Mouse (Mus musculus) brown adipose tissue, adult 24 weeks (tissue): ENCODE results near the gene Erfe. TPM values are rescaled to one million over a fixed set of nuclear protein-coding genes. Genes with fewer than 3 reads are reported as not detected.

Experiments
- H3K27ac ChIP-seq: fragments of 200-500 bp; replicated peaks from 2 replicates; pipeline ENCODE4 v1.5.1; 2012; ENCODE audit warnings: low read depth, mild to moderate bottlenecking, low read length
- H3K4me1 ChIP-seq: fragments of 200-500 bp; 2 replicates; pipeline ENCODE4 v1.6.1; 2012; ENCODE audit warnings: low read length, mixed read lengths; ENCODE audit not compliant: control insufficient read depth, insufficient read depth, insufficient read length
- H3K4me3 ChIP-seq: fragments of 200-500 bp; 2 replicates; pipeline ENCODE4 v1.5.1; 2012; ENCODE audit warnings: low read depth, mild to moderate bottlenecking, low read length, moderate library complexity; ENCODE audit not compliant: insufficient read depth
- polyA plus RNA-seq: library from polyadenylated mRNA; stranded (reverse); fragments of >200 nt; gene quantifications from 2 replicates; pipeline ENCODE4 v1.2.4, GENCODE M21; 2012; ENCODE audit not compliant: missing spikeins, insufficient read depth, insufficient read length

Erfe gene
- polyA plus RNA-seq, 1 experiment: not detected

GRCm38 (mm10) chr1:91362113-91362512 lies 4.1 kb upstream of the Erfe start:
- Histone ChIP-seq H3K27ac (no peak overlapping the region), H3K4me1 (no peaks in the 10 kb centered on the region), H3K4me3 (no peak overlapping the region)

- no peaks in the 10 kb centered on the region for H3K4me1 ChIP-seq
- no peak overlapping the region for H3K27ac ChIP-seq
- no peak overlapping the region for H3K4me3 ChIP-seq
Observed at GRCm38 (mm10) chr1:91364822-91365644, 1.2 kb upstream of the Erfe start.

- Histone ChIP-seq H3K27ac (no peak overlapping the region), H3K4me1 (no peaks in the 10 kb centered on the region), H3K4me3 (peak overlapping the region; percentile 31)
Observed at GRCm38 (mm10) chr1:91365816-91366214, 415 bp upstream of the Erfe start.

GRCm38 (mm10) chr1:91367295-91367694 lies 1.1 kb downstream of the Erfe start:
- H3K4me3 ChIP-seq: no peak overlapping the region
- H3K4me1 ChIP-seq: no peaks in the 10 kb centered on the region
- no peak overlapping the region for H3K27ac ChIP-seq

- Histone ChIP-seq H3K27ac (no peak overlapping the region), H3K4me3 (no peak overlapping the region), H3K4me1 (no peaks in the 10 kb centered on the region)
Observed at GRCm38 (mm10) chr1:91369408-91369807, 3.2 kb downstream of the Erfe start.

GRCm38 (mm10) chr1:91370055-91370454 lies 3.8 kb downstream of the Erfe start:
- Histone ChIP-seq H3K4me1 (no peaks in the 10 kb centered on the region), H3K27ac (no peak overlapping the region), H3K4me3 (no peak overlapping the region)

GRCm38 (mm10) chr1:91373414-91373835 lies 7.2 kb downstream of the Erfe start:
- Histone ChIP-seq H3K27ac (no peak overlapping the region), H3K4me3 (no peak overlapping the region), H3K4me1 (no peaks in the 10 kb centered on the region)

- no peak overlapping the region for H3K27ac ChIP-seq
- H3K4me1 ChIP-seq: no peaks in the 10 kb centered on the region
- H3K4me3 ChIP-seq: no peak overlapping the region
Observed at GRCm38 (mm10) chr1:91380453-91381090, 14.3 kb downstream of the Erfe start.

- H3K27ac ChIP-seq: no peak overlapping the region
- H3K4me1 ChIP-seq: no peaks in the 10 kb centered on the region
Observed at GRCm38 (mm10) chr1:91381091-91381471, 14.9 kb downstream of the Erfe start.

GRCm38 (mm10) chr1:91390369-91390768 lies 24.1 kb downstream of the Erfe start:
- no peak overlapping the region for H3K27ac ChIP-seq
- no peak overlapping the region for H3K4me3 ChIP-seq
- peaks cover 2% of the 10 kb centered on the region; the same call in 1 of the 2 replicates for H3K4me1 ChIP-seq

More at GRCm38 (mm10) chr1:91381091-91381471, 14.9 kb downstream of the Erfe start:
- H3K4me3 ChIP-seq: no peak overlapping the region

GRCm38 (mm10) chr1:91397927-91398259 lies 31.7 kb downstream of the Erfe start:
- H3K4me3 ChIP-seq: peak overlapping the region; percentile 96
- H3K27ac ChIP-seq: peak overlapping the region; percentile 58; the same call in 1 of the 2 replicates
- H3K4me1 ChIP-seq: peaks cover 9% of the 10 kb centered on the region; the same call in 1 of the 2 replicates

- Histone ChIP-seq H3K4me3 (peak within 1 kb of the TSS; percentile 96), H3K27ac (peak within 1 kb of the TSS; percentile 76)
Observed at GRCm38 (mm10) chr1:91398260-91399062, 32.2 kb downstream of the Erfe start, which contains the start of gene Ilkap. Gene Ilkap (minus strand): TSS chr1:91398815.

GRCm38 (mm10) chr1:91404976-91405375 lies 38.7 kb downstream of the Erfe start:
- no peak overlapping the region for H3K27ac ChIP-seq
- no peak overlapping the region for H3K4me3 ChIP-seq
- no peaks in the 10 kb centered on the region for H3K4me1 ChIP-seq

More at GRCm38 (mm10) chr1:91398260-91399062, 32.2 kb downstream of the Erfe start, which contains the start of gene Ilkap:
- H3K4me1 ChIP-seq: peaks cover 9% of the 10 kb centered on the region; the same call in 1 of the 2 replicates

- H3K27ac ChIP-seq: no peak overlapping the region
- H3K4me1 ChIP-seq: no peaks in the 10 kb centered on the region
- no peak overlapping the region for H3K4me3 ChIP-seq
Observed at GRCm38 (mm10) chr1:91405406-91406169, 39.4 kb downstream of the Erfe start.
